Comparison of ENCODE assay signal across 15 mouse cellular contexts in genomic region chr7:79527984-79528383, GRCm38 (mm10).
DNase-seq lines count a peak whose midpoint lies in the region; ATAC-seq lines count a peak whose summit lies in the region.
"Had no signal": no experiment of that assay in that cellular context is flagged by ENCODE, and none has a peak within 500 bp of the region (broad histone marks: within the 10 kb centered on the region; RNA-seq: fewer than 3 reads in every experiment).

No protein-coding gene starts in this region.

- no peak for ATAC-seq in forebrain, embryonic 13.5 days
- ATAC-seq in hindbrain, embryonic 14.5 days (ENCODE audit: low FRiP score): no peak
- ATAC-seq in midbrain, embryonic 15.5 days (replicated peaks): no peak

- peak overlapping the region; percentile 5; the same call in 1 of the 2 replicates for H3K4me3 ChIP-seq in forebrain, embryonic 10.5 days
- H3K4me3 ChIP-seq in forebrain, embryonic 13.5 days: no peak overlapping the region
- no peak overlapping the region for H3K4me3 ChIP-seq in hindbrain, embryonic 14.5 days (replicated peaks; ENCODE audit: low read length)
- no peak overlapping the region for H3K4me3 ChIP-seq in midbrain, embryonic 15.5 days
- H3K4me3 ChIP-seq: heart, embryonic 13.5 days had no signal

- H3K27ac ChIP-seq in forebrain, embryonic 10.5 days: peak overlapping the region; percentile 95
- H3K27ac ChIP-seq in forebrain, embryonic 13.5 days: peak overlapping the region; percentile 100
- peak overlapping the region; percentile 99 for H3K27ac ChIP-seq in hindbrain, embryonic 14.5 days
- peak overlapping the region; percentile 82 for H3K27ac ChIP-seq in midbrain, embryonic 15.5 days
- H3K27ac ChIP-seq: heart, embryonic 13.5 days had no signal

- DNase-seq in forebrain, embryonic 10.5 days (ENCODE audit: extremely low spot score, low spot score): no peak
- DNase-seq in hindbrain, embryonic 14.5 days (ENCODE audit: low spot score): no peak
- DNase-seq in adrenal gland, postnatal 10 days: no peak
- DNase-seq in gastrocnemius, adult 8-10 months (ENCODE audit: low spot score in 2 of 2): no peak
- no peak for DNase-seq in lung, postnatal 10 days
- DNase-seq in thymus, postnatal 25 days: no peak
- DNase-seq: cerebellum, adult 2 months; heart, postnatal 4 days; kidney, adult 2 months; lung, postnatal 4 days; spleen, adult 18-20 months had no signal

- no peak overlapping the region for H3K4me2 ChIP-seq in forebrain, embryonic 13.5 days
- no peak overlapping the region for H3K4me2 ChIP-seq in hindbrain, embryonic 14.5 days (replicated peaks)
- no peak overlapping the region for H3K4me2 ChIP-seq in midbrain, embryonic 15.5 days
- H3K4me2 ChIP-seq: heart, embryonic 13.5 days had no signal

- peak overlapping the region; percentile 53; the same call in 1 of the 2 replicates for H3K9ac ChIP-seq in forebrain, embryonic 13.5 days
- no peak overlapping the region for H3K9ac ChIP-seq in hindbrain, embryonic 14.5 days
- H3K9ac ChIP-seq in midbrain, embryonic 15.5 days: no peak overlapping the region
- H3K9ac ChIP-seq: heart, embryonic 13.5 days had no signal

- peaks cover 100% of the 10 kb centered on the region for H3K27me3 ChIP-seq in forebrain, embryonic 10.5 days (ENCODE audit: poor library complexity, severe bottlenecking)
- no peaks in the 10 kb centered on the region for H3K27me3 ChIP-seq in forebrain, embryonic 13.5 days
- H3K27me3 ChIP-seq in hindbrain, embryonic 14.5 days (ENCODE audit: control insufficient read depth, insufficient read depth, low read length): no peaks in the 10 kb centered on the region
- H3K27me3 ChIP-seq in midbrain, embryonic 15.5 days (replicated peaks): 0 out of 2 replicates have a peak, but pooled peaks cover 2% of the 10 kb centered on the region

- H3K9me3 ChIP-seq in forebrain, embryonic 10.5 days: no peaks in the 10 kb centered on the region
- H3K9me3 ChIP-seq in forebrain, embryonic 13.5 days (replicated peaks): no peaks in the 10 kb centered on the region
- H3K9me3 ChIP-seq in hindbrain, embryonic 14.5 days (ENCODE audit: control insufficient read depth, low read length): no peaks in the 10 kb centered on the region
- H3K9me3 ChIP-seq in midbrain, embryonic 15.5 days: no peaks in the 10 kb centered on the region
- H3K9me3 ChIP-seq: G1E; heart, embryonic 13.5 days had no signal

- H3K36me3 ChIP-seq in forebrain, embryonic 10.5 days (replicated peaks): peaks cover 96% of the 10 kb centered on the region
- H3K36me3 ChIP-seq in forebrain, embryonic 13.5 days (ENCODE audit: poor library complexity, severe bottlenecking): peaks cover 91% of the 10 kb centered on the region
- peaks cover 62% of the 10 kb centered on the region for H3K36me3 ChIP-seq in hindbrain, embryonic 14.5 days (replicated peaks; ENCODE audit: control insufficient read depth, insufficient read depth)
- H3K36me3 ChIP-seq in midbrain, embryonic 15.5 days (replicated peaks): no peaks in the 10 kb centered on the region
- H3K36me3 ChIP-seq: G1E; heart, embryonic 13.5 days had no signal

- peaks cover 99% of the 10 kb centered on the region for H3K4me1 ChIP-seq in forebrain, embryonic 10.5 days
- H3K4me1 ChIP-seq in forebrain, embryonic 13.5 days: peaks cover 95% of the 10 kb centered on the region
- peaks cover 51% of the 10 kb centered on the region for H3K4me1 ChIP-seq in hindbrain, embryonic 14.5 days (replicated peaks; ENCODE audit: control insufficient read depth, insufficient read depth, low read length)
- H3K4me1 ChIP-seq in midbrain, embryonic 15.5 days: peaks cover 56% of the 10 kb centered on the region

- WGBS in forebrain, embryonic 10.5 days: 36% methylated on average over 3 of the region's 3 CpGs
- WGBS in forebrain, embryonic 13.5 days: 41% methylated on average over 3 of the region's 3 CpGs
- WGBS in hindbrain, embryonic 14.5 days: 30% methylated on average over 3 of the region's 3 CpGs
- 40% methylated on average over 3 of the region's 3 CpGs for WGBS in midbrain, embryonic 15.5 days
